Mouse (Mus musculus) G1E (cell line): Measurements from ENCODE around the gene Hist1h4d. TPM values are rescaled to one million over a fixed set of nuclear protein-coding genes. Genes with fewer than 3 reads are reported as not detected.
"Not testable (repeated sequence)": the region's sequence is repeated elsewhere in the genome, so short reads cannot be mapped to it uniquely, and the experiment has no call there.

Experiments used
- ATAC-seq: 2 replicates; pipeline ENCODE4 v1.8.0; 2016; ENCODE audit warnings: mild to moderate bottlenecking; ENCODE audit not compliant: insufficient number of reproducible peaks, poor library complexity, low FRiP score, severe bottlenecking; ENCODE audit errors: extremely low read depth
- DNase-seq: peaks from one replicate; pipeline ENCODE4 v3.0.0; 2012; ENCODE audit warnings: low spot score
- H3K27me3 ChIP-seq: 2 replicates; pipeline ENCODE4 v1.6.1; 2012; ENCODE audit warnings: mild to moderate bottlenecking, low read length, inconsistent platforms; ENCODE audit not compliant: insufficient read depth
- H3K36me3 ChIP-seq: replicated peaks from 2 replicates; pipeline ENCODE3; 2012; ENCODE audit warnings: mild to moderate bottlenecking, inconsistent platforms
- H3K4me1 ChIP-seq: 2 replicates; pipeline ENCODE4 v1.6.1; 2012; ENCODE audit warnings: low read depth, low read length, inconsistent platforms, mixed read lengths; ENCODE audit not compliant: insufficient read depth
- H3K4me3 ChIP-seq: 2 replicates; pipeline ENCODE4 v1.5.1; 2012; ENCODE audit warnings: low read depth, mild to moderate bottlenecking, inconsistent platforms, low read length, moderate library complexity, mixed read lengths
- H3K9me3 ChIP-seq: replicated peaks from 2 replicates; pipeline ENCODE4 v1.6.1; 2012; ENCODE audit warnings: inconsistent platforms
- CTCF ChIP-seq: IDR thresholded peaks from 2 replicates; pipeline ENCODE4 v1.5.1; 2012; ENCODE audit warnings: low read depth, low read length, inconsistent platforms, mixed read lengths
- GATA1 ChIP-seq: IDR thresholded peaks from 2 replicates; pipeline ENCODE4 v1.6.1; 2012; ENCODE audit warnings: borderline replicate concordance, low read length, inconsistent platforms, mixed read lengths
- GATA2 ChIP-seq: IDR thresholded peaks from 2 replicates; pipeline ENCODE4 v1.6.1; 2012; ENCODE audit warnings: low read depth, low read length, inconsistent platforms, borderline replicate concordance
- POLR2AphosphoS5 ChIP-seq: IDR thresholded peaks from 2 replicates; pipeline ENCODE4 v1.6.1; 2012; ENCODE audit warnings: low read depth, low read length, inconsistent platforms; ENCODE audit not compliant: insufficient replicate concordance
- TAL1 ChIP-seq: conservative IDR thresholded peaks from 2 replicates; pipeline ENCODE4 v1.6.1; 2012; ENCODE audit warnings: low read depth, low read length, inconsistent platforms, mixed read lengths
- polyA plus RNA-seq: library from polyadenylated mRNA; stranded (reverse); fragments of >175 nt; gene quantifications from 2 replicates; pipeline ENCODE4 v1.2.3, GENCODE M21; 2012
- total RNA-seq, 2 experiments: library from RNA; stranded (forward) in 1 of 2; stranded (reverse) in 1 of 2; fragments of 200-1000 nt in 1 of 2; fragments of >200 nt in 1 of 2; fragmentation: Nextera tagmentation in 1 of 2; gene quantifications; 2 replicates each; pipeline ENCODE4 v1.2.3; 2014 to 2017

Gene Hist1h4d
- total and polyA plus RNA-seq, 3 experiments, result 14.6 to 2,252 (median 1,080) TPM

DNA sequence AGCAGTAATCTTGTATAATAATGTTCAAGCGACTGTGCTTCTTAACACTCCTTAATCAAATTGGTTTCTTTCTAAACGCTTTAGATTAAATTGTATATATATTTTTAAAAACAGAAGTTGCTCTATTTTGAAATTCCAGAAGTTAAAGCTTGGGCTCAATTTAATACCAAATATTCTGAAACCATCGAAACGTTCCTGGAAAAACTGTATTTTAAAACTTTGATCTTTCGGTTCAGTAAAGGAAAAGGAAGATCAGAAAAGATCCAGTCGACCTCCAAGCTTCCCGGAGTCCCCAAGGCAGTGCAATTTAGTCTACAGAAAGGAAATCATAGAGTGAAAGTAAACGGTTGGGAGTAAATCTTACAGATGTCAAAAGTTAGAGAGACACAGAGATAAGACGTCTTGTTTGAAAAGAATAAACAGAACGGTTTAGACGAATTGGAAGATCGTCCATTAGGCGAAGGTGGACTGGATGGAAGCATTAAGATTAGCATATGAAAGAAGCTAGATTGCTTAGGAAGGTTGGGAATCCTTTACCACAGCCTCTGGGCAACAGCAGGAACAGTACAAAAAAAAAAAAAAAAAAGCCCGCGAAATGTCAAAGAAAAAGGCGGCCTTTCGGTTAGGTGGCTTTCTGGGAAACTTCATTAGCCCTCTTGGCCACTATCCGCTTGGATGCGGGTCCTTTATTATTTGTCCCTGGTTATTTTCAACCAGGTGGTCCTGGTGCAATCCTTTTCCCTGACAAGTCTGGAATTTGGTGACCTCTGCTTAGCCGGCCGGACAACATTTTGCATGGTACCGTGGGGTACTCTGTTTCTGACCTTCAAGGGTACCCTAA is 4.9 kb downstream of the Hist1h4d start:
- Histone ChIP-seq H3K9me3 (no peaks in the 10 kb centered on the region), H3K4me3 (peak overlapping the region; percentile 4; the same call in 1 of the 2 replicates), H3K36me3 (no peaks in the 10 kb centered on the region), H3K27me3 (no peaks in the 10 kb centered on the region), H3K4me1 (peaks cover 62% of the 10 kb centered on the region)
- DNase-seq (no peak), ATAC-seq (no peak)
- TF ChIP-seq CTCF, result no peak
- TF ChIP-seq GATA1, result no peak
- TF ChIP-seq POLR2AphosphoS5, result no peak
- no peak for TF ChIP-seq GATA2
- no peak for TF ChIP-seq TAL1

DNA sequence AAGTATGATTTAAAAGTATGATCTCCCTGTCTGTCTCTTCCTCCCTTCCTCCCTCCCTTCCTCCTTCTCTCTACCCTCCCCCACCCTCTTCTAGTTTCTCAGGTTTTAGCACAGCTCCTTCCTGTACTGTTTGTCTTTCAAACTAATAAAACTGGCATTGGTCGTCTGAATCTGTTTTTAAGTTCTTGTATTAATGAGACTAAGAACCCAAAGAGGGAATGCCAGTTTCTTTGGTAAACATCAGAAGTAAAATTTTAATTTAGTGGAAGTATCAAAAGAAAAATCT is 5.5 kb downstream of the Hist1h4d start:
- Histone ChIP-seq H3K27me3 (no peaks in the 10 kb centered on the region), H3K4me1 (peaks cover 63% of the 10 kb centered on the region), H3K9me3 (no peaks in the 10 kb centered on the region), H3K36me3 (no peaks in the 10 kb centered on the region), H3K4me3 (no peak overlapping the region; the same call in 1 of the 2 replicates)
- TF ChIP-seq POLR2AphosphoS5 (no peak), GATA1 (no peak), TAL1 (no peak), CTCF (no peak), GATA2 (no peak)
- ATAC-seq (no peak), DNase-seq (no peak)

- no peak for DNase-seq
- ATAC-seq, result no peak
- Histone ChIP-seq H3K4me3 (no peak overlapping the region), H3K4me1 (peaks cover 76% of the 10 kb centered on the region), H3K9me3 (no peaks in the 10 kb centered on the region), H3K27me3 (no peaks in the 10 kb centered on the region), H3K36me3 (no peaks in the 10 kb centered on the region)
- TF ChIP-seq TAL1, result no peak
- TF ChIP-seq POLR2AphosphoS5, result no peak
- TF ChIP-seq GATA2, result no peak
- no peak for TF ChIP-seq GATA1
- no peak for TF ChIP-seq CTCF
Observed at GRCm38 (mm10) chr13:23591206-23591605, 9.8 kb downstream of the Hist1h4d start.

GRCm38 (mm10) chr13:23591886-23592285 is 10.5 kb downstream of the Hist1h4d start:
- TF ChIP-seq TAL1, result peak; percentile 50
- not testable (repeated sequence) for H3K4me3 ChIP-seq, H3K27me3 ChIP-seq, ATAC-seq, H3K9me3 ChIP-seq, DNase-seq, H3K36me3 ChIP-seq
- H3K4me1 ChIP-seq, result peaks cover 74% of the 10 kb centered on the region

DNA sequence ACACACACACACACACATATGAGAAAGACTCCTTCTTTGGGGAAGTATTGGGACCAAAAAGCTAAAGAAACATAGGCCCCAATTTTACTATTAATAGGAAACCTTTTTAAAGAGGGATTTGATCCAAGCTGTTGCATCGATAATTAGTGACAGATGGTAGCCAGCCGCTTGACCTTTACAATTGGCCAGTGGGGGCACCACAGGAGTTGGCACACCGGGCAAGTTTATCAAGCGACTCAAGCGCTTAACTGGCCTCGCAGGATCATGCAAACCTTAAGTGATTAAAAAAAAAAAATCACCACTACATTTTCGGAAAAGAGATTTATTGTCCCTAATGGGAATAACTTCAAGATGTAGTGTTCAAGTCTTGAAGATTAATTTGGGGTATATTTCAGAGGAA is 11.2 kb downstream of the Hist1h4d start:
- peaks cover 77% of the 10 kb centered on the region for H3K4me1 ChIP-seq
- no peak for DNase-seq
- no peaks in the 10 kb centered on the region for H3K36me3 ChIP-seq
- no peaks in the 10 kb centered on the region for H3K9me3 ChIP-seq
- H3K4me3 ChIP-seq, result no peak overlapping the region
- TF ChIP-seq TAL1, result no peak
- TF ChIP-seq GATA2, result no peak
- TF ChIP-seq POLR2AphosphoS5, result no peak
- no peak for TF ChIP-seq GATA1
- no peak for TF ChIP-seq CTCF
- no peaks in the 10 kb centered on the region for H3K27me3 ChIP-seq
- ATAC-seq, result no peak

DNA sequence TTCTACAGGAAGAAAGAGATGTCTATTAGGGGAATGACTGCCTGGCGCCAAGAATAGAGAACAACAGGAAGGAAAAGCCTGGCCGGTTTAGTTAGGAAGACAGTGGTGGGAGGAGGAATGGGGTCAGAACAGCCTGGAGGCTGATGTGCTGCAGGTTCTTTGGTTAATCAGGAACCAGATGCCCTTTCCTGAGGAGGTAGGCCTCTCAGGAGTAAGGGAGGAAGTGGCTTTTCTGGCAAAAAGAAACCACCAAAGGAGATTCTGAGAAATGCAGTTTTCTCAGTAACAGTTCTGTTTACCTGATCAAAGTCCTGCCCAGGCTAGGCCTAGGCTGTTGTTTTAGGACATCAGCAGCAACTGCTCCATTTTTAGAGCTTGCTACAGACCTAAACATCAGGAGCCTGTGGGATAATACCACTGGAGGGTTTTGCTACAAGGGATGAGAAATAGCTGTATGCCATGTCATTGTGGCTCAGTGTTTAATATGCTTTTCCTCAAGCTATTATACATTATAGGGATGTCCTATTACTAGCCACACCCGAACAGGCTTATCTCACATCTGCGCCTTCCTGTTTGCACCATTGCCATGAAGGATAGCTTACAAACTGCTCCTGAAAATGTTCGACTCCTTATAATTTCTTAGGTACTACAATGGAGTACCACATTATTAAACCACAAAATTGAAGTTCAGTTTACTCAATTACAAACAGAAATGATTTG is 11.8 kb downstream of the Hist1h4d start:
- Histone ChIP-seq H3K4me3 (no peak overlapping the region), H3K27me3 (no peaks in the 10 kb centered on the region), H3K36me3 (no peaks in the 10 kb centered on the region), H3K4me1 (peaks cover 82% of the 10 kb centered on the region), H3K9me3 (no peaks in the 10 kb centered on the region)
- DNase-seq, result peak; percentile 28
- ATAC-seq, result peak; percentile 47; the same call in 1 of the 2 replicates
- no peak for TF ChIP-seq POLR2AphosphoS5
- no peak for TF ChIP-seq GATA2
- TF ChIP-seq TAL1, result no peak
- TF ChIP-seq GATA1, result no peak
- no peak for TF ChIP-seq CTCF
